Mouse (Mus musculus) kidney, postnatal 0 days (tissue): ENCODE data around the gene Nodal. TPM values are rescaled to one million over a fixed set of nuclear protein-coding genes. Genes with fewer than 3 reads are reported as not detected.

Source experiments
- ATAC-seq: fragments of 200-750 bp; cut with Nextera tagmentation; replicated peaks from 2 replicates; pipeline ENCODE4 v1.8.0; 2017; ENCODE audit warnings: low read depth, moderate number of reproducible peaks, moderate TSS enrichment, moderate library complexity; ENCODE audit not compliant: low FRiP score
- DNase-seq: peaks from one replicate; pipeline ENCODE4 v3.0.0-alpha.2; 2016; ENCODE audit warnings: low spot score
- H3K27ac ChIP-seq: fragments of 300-500 bp; sonication (generic); 2 replicates; pipeline ENCODE4 v1.5.1; 2014; ENCODE audit warnings: mild to moderate bottlenecking
- H3K27me3 ChIP-seq: fragments of 300-500 bp; sonication (generic); 2 replicates; pipeline ENCODE4 v1.6.1; 2014; ENCODE audit warnings: low read length, mixed read lengths; ENCODE audit not compliant: insufficient read depth
- H3K36me3 ChIP-seq: fragments of 300-500 bp; sonication (generic); 2 replicates; pipeline ENCODE4 v1.6.1; 2014; ENCODE audit warnings: low read length, mixed read lengths; ENCODE audit not compliant: insufficient read depth
- H3K4me1 ChIP-seq: fragments of 300-500 bp; sonication (generic); replicated peaks from 2 replicates; pipeline ENCODE4 v1.6.1; 2014; ENCODE audit warnings: antibody characterized with exemption, low read length, mixed read lengths; ENCODE audit not compliant: insufficient read depth
- H3K4me2 ChIP-seq: fragments of 300-500 bp; sonication (generic); 2 replicates; pipeline ENCODE4 v1.6.1; 2014; ENCODE audit warnings: mild to moderate bottlenecking, low read length, moderate library complexity, mixed read lengths
- H3K4me3 ChIP-seq: fragments of 300-500 bp; sonication (generic); replicated peaks from 2 replicates; pipeline ENCODE4 v1.5.1; 2014; ENCODE audit warnings: low read depth, low read length
- H3K9ac ChIP-seq: fragments of 300-500 bp; sonication (generic); 2 replicates; pipeline ENCODE4 v1.6.1; 2014; ENCODE audit warnings: low read depth, low read length
- H3K9me3 ChIP-seq: fragments of 300-500 bp; sonication (generic); replicated peaks from 2 replicates; pipeline ENCODE4 v1.6.1; 2016; ENCODE audit warnings: low read length, inconsistent platforms, mixed read lengths
- CTCF ChIP-seq: IDR thresholded peaks from 2 replicates; pipeline ENCODE4 v1.5.1; 2016; ENCODE audit warnings: antibody characterized with exemption, low read depth, mild to moderate bottlenecking, moderate library complexity
- WGBS: fragments of 180-500 bp; shearing (Covaris S2); extraction: QIAGEN DNeasy Blood & Tissue Kit; methylation state at CpG from one replicate; pipeline ENCODE4 v1.1.7; 2014; 5-methylcytosine and 5-hydroxymethylcytosine counted together
- polyA plus RNA-seq: library from polyadenylated mRNA; unstranded; fragments of >200 nt; fragmentation: Nextera tagmentation; extraction: Ambion mirVana; gene quantifications from 2 replicates; pipeline ENCODE4 v1.2.1, GENCODE M21; 2015

The Nodal gene
- polyA plus RNA-seq, 1 experiment from 2014 or later = 0.36 TPM

DNA sequence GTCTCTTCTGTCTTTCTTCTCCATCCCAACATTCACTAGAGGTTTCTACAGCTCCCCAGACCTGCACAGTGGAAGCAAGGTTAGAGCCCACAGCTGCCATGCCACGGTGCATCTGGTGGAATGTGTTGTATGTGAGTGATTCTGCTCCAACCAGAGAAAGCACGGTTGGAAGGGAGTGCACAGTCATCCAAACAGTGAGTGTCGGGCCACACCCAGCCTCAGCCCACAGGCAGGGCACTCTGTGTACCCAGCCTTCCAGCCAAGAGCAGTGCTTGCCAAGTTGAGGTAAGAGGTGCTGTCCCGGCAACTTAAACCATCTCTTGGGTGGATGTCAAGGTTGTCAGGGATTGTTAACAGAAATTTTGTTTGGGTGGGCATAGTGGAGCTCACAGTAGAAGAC lies 47.2 kb downstream of the Nodal start:
- no peaks in the 10 kb centered on the region for H3K9me3 ChIP-seq
- H3K27ac ChIP-seq = no peak overlapping the region
- WGBS = 74% methylated on average over 4 of the region's 4 CpGs
- H3K4me2 ChIP-seq = no peak overlapping the region
- no peak overlapping the region for H3K9ac ChIP-seq
- TF ChIP-seq CTCF = no peak
- H3K36me3 ChIP-seq = no peaks in the 10 kb centered on the region
- no peak for ATAC-seq
- no peaks in the 10 kb centered on the region for H3K4me1 ChIP-seq
- no peak overlapping the region for H3K4me3 ChIP-seq
- H3K27me3 ChIP-seq = no peaks in the 10 kb centered on the region
- no peak for DNase-seq

DNA sequence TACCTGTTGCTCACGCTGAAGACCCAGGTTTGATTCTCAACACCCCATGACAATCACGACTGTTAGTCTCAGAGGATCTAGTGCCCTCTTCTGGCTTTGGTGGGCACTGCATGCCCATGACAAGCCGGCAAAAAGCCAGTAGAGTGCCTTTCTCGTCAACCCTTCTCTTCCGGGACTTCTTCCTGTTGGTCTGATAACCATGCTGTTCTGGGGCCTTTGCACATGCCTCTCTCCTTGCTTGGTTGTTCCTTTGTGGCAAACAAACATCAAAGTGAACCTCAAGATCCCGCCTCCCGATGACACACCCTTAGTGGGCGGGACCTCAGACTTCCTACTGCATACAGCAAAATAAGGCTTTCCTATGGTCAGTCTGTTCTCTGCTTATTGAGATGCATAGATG lies 48.5 kb downstream of the Nodal start:
- 74% methylated on average over 8 of the region's 8 CpGs for WGBS
- H3K9ac ChIP-seq = no peak overlapping the region
- no peaks in the 10 kb centered on the region for H3K4me1 ChIP-seq
- no peak overlapping the region for H3K27ac ChIP-seq
- H3K27me3 ChIP-seq = no peaks in the 10 kb centered on the region
- no peak overlapping the region for H3K4me2 ChIP-seq
- H3K36me3 ChIP-seq = no peaks in the 10 kb centered on the region
- H3K4me3 ChIP-seq = no peak overlapping the region
- DNase-seq = no peak
- TF ChIP-seq CTCF = peak; percentile 47
- no peak for ATAC-seq
- no peaks in the 10 kb centered on the region for H3K9me3 ChIP-seq

- H3K9me3 ChIP-seq = no peaks in the 10 kb centered on the region
- H3K4me3 ChIP-seq = no peak overlapping the region
- no peaks in the 10 kb centered on the region for H3K36me3 ChIP-seq
- H3K27me3 ChIP-seq = no peaks in the 10 kb centered on the region
- no peaks in the 10 kb centered on the region for H3K4me1 ChIP-seq
- H3K4me2 ChIP-seq = no peak overlapping the region
- H3K27ac ChIP-seq = no peak overlapping the region
- no peak overlapping the region for H3K9ac ChIP-seq
- no peak for ATAC-seq
- peak; percentile 89 for TF ChIP-seq CTCF
- 20% methylated on average over 5 of the region's 5 CpGs for WGBS
- peak; percentile 81 for DNase-seq
Observed at GRCm38 (mm10) chr10:61466873-61467272, 49.1 kb downstream of the Nodal start.

DNA sequence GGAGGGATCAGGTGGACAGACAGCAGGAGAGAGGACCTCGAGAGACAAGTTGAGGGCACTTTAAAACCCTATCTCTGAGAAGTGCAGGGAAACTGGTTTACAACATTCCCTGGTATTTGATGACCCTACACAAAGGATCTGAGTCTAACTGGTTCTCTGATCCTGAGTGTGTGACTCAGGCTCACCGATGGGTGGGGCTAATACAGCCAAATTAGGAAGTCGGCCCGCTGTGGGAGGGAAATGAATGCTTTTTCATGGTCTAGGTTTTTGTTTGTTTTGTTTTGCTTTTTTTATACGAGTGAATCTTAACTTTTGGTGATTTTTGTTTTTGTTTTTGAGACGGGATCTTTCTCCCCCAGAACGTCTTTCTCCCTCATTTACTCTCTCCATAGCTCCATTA lies 51.1 kb downstream of the Nodal start:
- WGBS = 60% methylated on average over 7 of the region's 7 CpGs
- ATAC-seq = no peak
- H3K4me1 ChIP-seq = no peaks in the 10 kb centered on the region
- H3K4me2 ChIP-seq = no peak overlapping the region
- no peaks in the 10 kb centered on the region for H3K36me3 ChIP-seq
- no peak for DNase-seq
- no peak for TF ChIP-seq CTCF
- H3K9ac ChIP-seq = no peak overlapping the region
- no peak overlapping the region for H3K27ac ChIP-seq
- no peaks in the 10 kb centered on the region for H3K27me3 ChIP-seq
- no peak overlapping the region for H3K4me3 ChIP-seq
- no peaks in the 10 kb centered on the region for H3K9me3 ChIP-seq

DNA sequence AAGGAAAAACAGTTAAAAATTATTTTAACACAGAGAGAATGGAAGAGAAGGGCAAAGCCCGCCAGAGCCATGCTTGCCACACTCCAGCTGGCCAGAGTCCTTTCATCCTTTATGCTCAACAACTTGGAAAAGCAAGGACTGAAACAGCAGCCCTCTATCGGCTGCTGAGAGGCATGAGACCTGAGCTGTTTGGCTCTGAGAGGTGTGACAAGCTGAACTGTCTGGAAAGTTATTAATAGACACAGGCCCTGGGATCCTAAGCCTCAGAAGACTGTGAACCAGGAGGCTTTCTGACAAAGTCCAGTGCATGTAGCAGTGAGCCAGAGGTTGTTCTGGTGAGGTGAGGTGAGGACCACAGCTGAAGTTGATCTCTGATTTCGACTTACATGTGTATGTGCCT lies 55.9 kb downstream of the Nodal start:
- H3K9ac ChIP-seq = no peak overlapping the region
- no peak for DNase-seq
- H3K27me3 ChIP-seq = no peaks in the 10 kb centered on the region
- WGBS = 74% methylated on average over 3 of the region's 3 CpGs
- no peak for TF ChIP-seq CTCF
- H3K36me3 ChIP-seq = no peaks in the 10 kb centered on the region
- no peaks in the 10 kb centered on the region for H3K9me3 ChIP-seq
- H3K4me2 ChIP-seq = no peak overlapping the region
- no peak for ATAC-seq
- H3K27ac ChIP-seq = no peak overlapping the region
- H3K4me3 ChIP-seq = no peak overlapping the region
- H3K4me1 ChIP-seq = peaks cover 4% of the 10 kb centered on the region; the same call in 1 of the 2 replicates

- no peak for ATAC-seq
- 71% methylated on average over 1 of the region's 1 CpGs for WGBS
Observed at GRCm38 (mm10) chr10:61474344-61474743, 56.6 kb downstream of the Nodal start.

More at GRCm38 (mm10) chr10:61474344-61474743, 56.6 kb downstream of the Nodal start:
- Histone ChIP-seq H3K4me1 (peaks cover 4% of the 10 kb centered on the region; the same call in 1 of the 2 replicates), H3K4me3 (no peak overlapping the region), H3K36me3 (no peaks in the 10 kb centered on the region), H3K27ac (no peak overlapping the region), H3K4me2 (no peak overlapping the region), H3K9ac (no peak overlapping the region), H3K27me3 (no peaks in the 10 kb centered on the region), H3K9me3 (no peaks in the 10 kb centered on the region)
- TF ChIP-seq CTCF = no peak
- no peak for DNase-seq

Other genes starting within 250 kb of the Nodal start
- 0.24 TPM in 1 of 2 replicates, not detected in the other for gene Tbata, start 246.0 kb upstream of the Nodal start, polyA plus RNA-seq
- 0.71 and 0.89 TPM in 2 replicates for gene Adamts14, start 144.5 kb upstream of the Nodal start, polyA plus RNA-seq
- gene Prf1, start 120.1 kb upstream of the Nodal start, polyA plus RNA-seq = 0.05 TPM in 1 of 2 replicates, not detected in the other
- gene Pald1, start 34.4 kb upstream of the Nodal start, polyA plus RNA-seq = 20.2 and 24.8 TPM in 2 replicates
- 72.2 and 75.0 TPM in 2 replicates for gene Eif4ebp2, start 34.7 kb downstream of the Nodal start, polyA plus RNA-seq
- 5.7 and 6.4 TPM in 2 replicates for gene Lrrc20, start 57.8 kb downstream of the Nodal start, polyA plus RNA-seq
- 0.09 and 0.14 TPM in 2 replicates for gene Npffr1, start 177.5 kb downstream of the Nodal start, polyA plus RNA-seq
- 111 and 121 TPM in 2 replicates for gene Ppa1, start 230.6 kb downstream of the Nodal start, polyA plus RNA-seq